Mouse (Mus musculus) stomach, postnatal 0 days (tissue): Measurements from ENCODE around the gene Nfatc2.

ENCODE experiments used
- CTCF ChIP-seq: IDR thresholded peaks from 2 replicates; pipeline ENCODE4 v1.5.1; 2016; ENCODE audit warnings: antibody characterized with exemption, low read depth, mild to moderate bottlenecking, moderate library complexity
- EP300 ChIP-seq: optimal IDR thresholded peaks from 2 replicates; pipeline ENCODE3; 2016; ENCODE audit warnings: antibody characterized with exemption

DNA sequence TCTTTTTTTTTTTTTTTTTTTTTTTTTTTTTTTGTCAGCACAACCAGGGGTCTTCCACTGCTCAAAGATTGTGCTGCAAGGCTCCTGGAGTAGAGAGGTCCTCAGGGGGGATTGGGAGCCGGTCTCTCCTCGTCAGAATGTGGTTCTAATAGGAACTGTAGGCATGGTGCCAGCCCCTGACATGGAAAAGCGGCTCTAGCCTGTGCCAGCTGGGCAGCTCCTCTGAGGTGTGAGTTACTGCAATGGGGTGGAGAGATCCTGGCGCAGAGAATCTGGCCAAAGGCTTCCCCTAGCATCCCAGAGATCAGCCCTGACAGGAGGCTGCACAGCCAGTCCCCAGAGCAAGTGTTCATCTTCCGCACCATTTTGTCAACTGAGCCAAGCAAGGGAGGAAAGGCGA lies 120.8 kb downstream of the Nfatc2 start:
- TF ChIP-seq CTCF (no peak), EP300 (no peak)
